ENCODE assay signal across 27 mouse cellular contexts in genomic region chr2:157633286-157633685, GRCm38 (mm10).
DNase-seq lines count a peak whose midpoint lies in the region; ATAC-seq and TF ChIP-seq lines count a peak whose summit lies in the region.
"Had no signal": no experiment of that assay in that cellular context is flagged by ENCODE, and none has a peak within 500 bp of the region (broad histone marks: within the 10 kb centered on the region; RNA-seq: fewer than 3 reads in every experiment).

No protein-coding gene starts in this region.

- H3K27ac ChIP-seq in gastrocnemius, adult 2 months, result peak overlapping the region; percentile 8; the same call in 1 of the 2 replicates
- no peak overlapping the region for H3K27ac ChIP-seq in neural tube, embryonic 11.5 days (ENCODE audit: low read depth, low read length)
- no peak overlapping the region for H3K27ac ChIP-seq in neural tube, embryonic 15.5 days (replicated peaks)
- H3K27ac ChIP-seq: heart, adult 2 months; heart, embryonic 10.5 days; heart, embryonic 13.5 days; intestine, embryonic 15.5 days had no signal

- H3K4me1 ChIP-seq in neural tube, embryonic 11.5 days (ENCODE audit: control insufficient read depth, insufficient read depth, low read length), result no peaks in the 10 kb centered on the region
- peaks cover 6% of the 10 kb centered on the region; the same call in 1 of the 2 replicates for H3K4me1 ChIP-seq in neural tube, embryonic 15.5 days
- H3K4me1 ChIP-seq: heart, embryonic 13.5 days; intestine, embryonic 15.5 days had no signal

- H3K36me3 ChIP-seq in neural tube, embryonic 11.5 days (ENCODE audit: control insufficient read depth, insufficient read depth, low read length), result no peaks in the 10 kb centered on the region
- H3K36me3 ChIP-seq in neural tube, embryonic 15.5 days, result no peaks in the 10 kb centered on the region
- H3K36me3 ChIP-seq: G1E; heart, embryonic 10.5 days; heart, embryonic 13.5 days; intestine, embryonic 15.5 days had no signal

- no peak overlapping the region for H3K4me3 ChIP-seq in gastrocnemius, adult 2 months
- no peak overlapping the region for H3K4me3 ChIP-seq in neural tube, embryonic 11.5 days (ENCODE audit: low read depth, low read length)
- H3K4me3 ChIP-seq in neural tube, embryonic 15.5 days (replicated peaks), result no peak overlapping the region
- H3K4me3 ChIP-seq: heart, adult 2 months; heart, embryonic 10.5 days; heart, embryonic 13.5 days; intestine, embryonic 15.5 days had no signal

- no peaks in the 10 kb centered on the region for H3K9me3 ChIP-seq in neural tube, embryonic 11.5 days (ENCODE audit: control insufficient read depth, low read length)
- H3K9me3 ChIP-seq in neural tube, embryonic 15.5 days (replicated peaks), result no peaks in the 10 kb centered on the region
- H3K9me3 ChIP-seq: G1E; heart, embryonic 10.5 days; heart, embryonic 13.5 days; intestine, embryonic 15.5 days had no signal

- H3K4me2 ChIP-seq in neural tube, embryonic 11.5 days (ENCODE audit: low read depth), result no peak overlapping the region
- H3K4me2 ChIP-seq in neural tube, embryonic 15.5 days, result no peak overlapping the region
- H3K4me2 ChIP-seq: heart, embryonic 13.5 days; intestine, embryonic 15.5 days had no signal

- WGBS in neural tube, embryonic 11.5 days, result 50% methylated on average over 7 of the region's 7 CpGs
- WGBS in neural tube, embryonic 15.5 days, result 49% methylated on average over 7 of the region's 7 CpGs

- H3K27me3 ChIP-seq in neural tube, embryonic 11.5 days (ENCODE audit: control insufficient read depth, insufficient read depth, low read length), result no peaks in the 10 kb centered on the region
- H3K27me3 ChIP-seq in neural tube, embryonic 15.5 days (replicated peaks), result peaks cover 3% of the 10 kb centered on the region; the same call in 1 of the 2 replicates
- H3K27me3 ChIP-seq: intestine, embryonic 15.5 days had no signal

- no peak for ATAC-seq in neural tube, embryonic 11.5 days (ENCODE audit: insufficient read depth, low FRiP score, low TSS enrichment)
- ATAC-seq in neural tube, embryonic 15.5 days (ENCODE audit: low FRiP score), result no peak
- ATAC-seq: forebrain, embryonic 14.5 days; forebrain, postnatal 0 days; hindbrain, embryonic 16.5 days; intestine, embryonic 15.5 days; Patski had no signal

- DNase-seq in cerebellum, postnatal 14 days, result peak; percentile 38 to 44
- DNase-seq in cerebellum, adult 8-10 months, result no peak
- peak; percentile 58 for DNase-seq in gastrocnemius, adult 2 months
- no peak for DNase-seq in gastrocnemius, postnatal 36 days
- peak; percentile 9 for DNase-seq in neural tube, embryonic 11.5 days (ENCODE audit: low spot score)
- DNase-seq: adrenal gland, adult 2 months; adrenal gland, postnatal 14 days; B cell, adult 2 months; cerebellum, adult 11 months; cerebellum, adult 9-10 months; cerebellum, postnatal 36 days; embryo, embryonic 11 days; forebrain, postnatal 0 days; gastrocnemius, postnatal 14 days; heart, adult 2 months; heart, postnatal 14 days; heart, postnatal 4 days; kidney, adult 11 months; kidney, adult 8-10 months had no signal

- intact Hi-C loops in gastrocnemius, adult 2 months (cut with DNase I), result loop anchor here (10.0 kb wide), 1 partner anchor 352 kb away; no protein-coding TSS in a partner anchor
- intact Hi-C loops in gastrocnemius, postnatal 36 days (cut with DNase I), result loop anchor here (5.0 kb wide), 1 partner anchor 244 kb away; no protein-coding TSS in a partner anchor

- no peak for TF ChIP-seq CTCF in gastrocnemius, adult 2 months (IDR thresholded peaks at IDR 0.05)

- no peak overlapping the region for H3K9ac ChIP-seq in neural tube, embryonic 11.5 days (ENCODE audit: low read length)
- H3K9ac ChIP-seq in neural tube, embryonic 15.5 days (replicated peaks), result no peak overlapping the region
- H3K9ac ChIP-seq: forebrain, postnatal 0 days; heart, embryonic 13.5 days; intestine, embryonic 15.5 days had no signal

Comparison
In these comparisons a context has a peak if more than half of its experiments do, and no peak if none do; other contexts are left out.
1. DNase-seq: peak in cerebellum, postnatal 14 days (2 of 2), gastrocnemius, adult 2 months (single experiment) and neural tube, embryonic 11.5 days (single experiment); none in cerebellum, adult 8-10 months (single experiment) and gastrocnemius, postnatal 36 days (0 of 2).